ENCODE assay signal across 8 mouse cellular contexts in the genomic region with DNA sequence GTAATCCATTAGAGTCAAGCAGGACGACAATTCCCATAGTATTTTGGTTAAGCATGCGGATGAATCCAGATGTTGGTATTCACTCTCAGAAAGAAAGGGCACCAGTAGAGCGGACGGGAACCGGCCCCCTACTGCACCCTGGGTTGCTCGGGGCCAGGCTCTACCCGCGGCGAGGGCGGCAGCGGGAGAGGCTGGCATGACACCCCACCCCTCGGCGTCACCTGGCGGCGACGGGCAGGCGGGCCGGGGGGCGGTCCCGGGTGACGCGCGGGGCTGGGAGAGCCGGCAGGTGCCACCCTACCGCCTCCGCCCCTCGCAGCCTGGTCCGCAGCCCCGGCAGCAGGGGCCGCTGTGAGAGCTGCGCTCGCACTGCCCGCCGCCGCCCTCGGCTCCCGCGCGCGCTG. TPM values are rescaled to one million over a fixed set of nuclear protein-coding genes. Genes with fewer than 3 reads are reported as not detected.
DNase-seq lines count a peak whose midpoint lies in the region; ATAC-seq and TF ChIP-seq lines count a peak whose summit lies in the region.

TSS of gene Elovl7 (plus strand) at position 324 of the 404 bp plus-strand sequence.

- peak; percentile 95 for ATAC-seq in hindbrain, postnatal 0 days

- H3K9ac ChIP-seq in hindbrain, postnatal 0 days (replicated peaks; ENCODE audit: low read length), result peak within 1 kb of the TSS; percentile 56

- H3K4me3 ChIP-seq in hindbrain, postnatal 0 days (ENCODE audit: low read length), result peak within 1 kb of the TSS; percentile 63
- peak within 1 kb of the TSS; percentile 37 for H3K4me3 ChIP-seq in macrophage (ENCODE audit: inconsistent target)

- TF ChIP-seq CTCF in hindbrain, postnatal 0 days (IDR thresholded peaks at IDR 0.05; ENCODE audit: low read depth), result 0 out of 2 replicates have a peak, but pooled peaks have one; percentile 12

- no peaks in the 10 kb centered on the region for H3K36me3 ChIP-seq in hindbrain, postnatal 0 days (ENCODE audit: insufficient read depth, low read length)
- H3K36me3 ChIP-seq in macrophage (ENCODE audit: inconsistent target), result no peaks in the 10 kb centered on the region

- peak within 1 kb of the TSS; percentile 81 for H3K4me2 ChIP-seq in hindbrain, postnatal 0 days (ENCODE audit: low read depth, low read length)

- no peaks in the 10 kb centered on the region for H3K9me3 ChIP-seq in hindbrain, postnatal 0 days (ENCODE audit: low read length)

- no peaks in the 10 kb centered on the region for H3K79me2 ChIP-seq in macrophage (ENCODE audit: inconsistent target)

- peak within 1 kb of the TSS; percentile 26; the same call in 1 of the 2 replicates for H3K27ac ChIP-seq in hindbrain, postnatal 0 days
- H3K27ac ChIP-seq in macrophage, result no peak within 1 kb of the TSS

- no peaks in the 10 kb centered on the region for H3K4me1 ChIP-seq in hindbrain, postnatal 0 days (ENCODE audit: insufficient read depth, low read length)

- WGBS in hindbrain, postnatal 0 days, result under 1% methylated on average over 29 of the region's 40 CpGs
- WGBS in macrophage (ENCODE audit: missing documents), result under 1% methylated on average over 22 of the region's 40 CpGs

- H3K27me3 ChIP-seq in hindbrain, postnatal 0 days (ENCODE audit: insufficient read depth, low read length), result no peaks in the 10 kb centered on the region

- DNase-seq in WW6 (ENCODE audit: low read depth, low spot score), result peak; percentile 48
- DNase-seq in cerebellum, postnatal 14 days, result peak; percentile 70 to 82
- peak; percentile 76 to 78 for DNase-seq in frontal cortex, postnatal 36 days (ENCODE audit: low spot score in 2 of 2)
- DNase-seq in hindbrain, postnatal 0 days (ENCODE audit: low spot score), result peak; percentile 78
- DNase-seq in left cerebral cortex, adult 8-10 months (ENCODE audit: low spot score in 2 of 2), result peak; percentile 51 to 80
- DNase-seq in right cerebral cortex, postnatal 10 days (ENCODE audit: low spot score in 2 of 2), result peak; percentile 80 to 84
- peak; percentile 88 for DNase-seq in urinary bladder, postnatal 14 days (ENCODE audit: low spot score)

RNA-seq across cellular contexts. Expression of gene Elovl7, which starts in this region (rescaled TPM):
- 1.7 and 4.0 TPM in 2 replicates for total RNA-seq in hindbrain, postnatal 0 days (2014; rRNA removed)
- 5.2 and 6.8 TPM in 2 replicates for polyA plus RNA-seq in hindbrain, postnatal 0 days (2015; fragmentation: Nextera tagmentation; extraction: Ambion mirVana)
- 1 to 10 TPM; 9.0 to 9.9 (median 9.5) TPM for total RNA-seq in left cerebral cortex, adult 8-10 months (2022)
- total RNA-seq in macrophage (2018; cell fraction: chromatin; rRNA removed), result under 1 TPM in 11 of 26 experiments, not detected in 15; 0.12 to 0.55 (median 0.26) TPM
- under 1 TPM in 23 of 26 experiments, not detected in 3; 0.03 to 0.92 (median 0.59) TPM for total RNA-seq in macrophage (2018; cell fraction: cytosol; rRNA removed)
- total RNA-seq in macrophage (2018; cell fraction: nucleus; rRNA removed), result under 1 TPM in 18 of 26 experiments, not detected in 8; 0.12 to 0.94 (median 0.33) TPM
- 0.29 to 0.36 TPM (median 0.32 TPM) in 3 replicates for polyA plus RNA-seq in macrophage (2018)
